Mouse (Mus musculus) A20 (cell line): ENCODE results near the gene Ctsl.

Source experiments
- DNase-seq: peaks from one replicate; pipeline ENCODE4 v3.0.0-alpha.2; 2011; ENCODE audit warnings: low read depth, low spot score

The Ctsl gene

GRCm38 (mm10) chr13:64370173-64370940 lies at the start of gene Ctsl:
Ctsl (minus strand) TSS chr13:64370890.
- peak; percentile 91 for DNase-seq

GRCm38 (mm10) chr13:64416955-64417601 lies 46.4 kb upstream of the Ctsl start:
- DNase-seq = no peak

GRCm38 (mm10) chr13:64415659-64416058 lies 45.0 kb upstream of the Ctsl start:
- no peak for DNase-seq

- no peak for DNase-seq
Measured at GRCm38 (mm10) chr13:64412752-64413257, 42.1 kb upstream of the Ctsl start.

- no peak for DNase-seq
Measured at GRCm38 (mm10) chr13:64411282-64411681, 40.6 kb upstream of the Ctsl start.

- DNase-seq = no peak
Measured at GRCm38 (mm10) chr13:64410604-64411003, 39.9 kb upstream of the Ctsl start.

GRCm38 (mm10) chr13:64407992-64408391 lies 37.3 kb upstream of the Ctsl start:
- DNase-seq = peak; percentile 66

- DNase-seq = no peak
Measured at GRCm38 (mm10) chr13:64405550-64405949, 34.9 kb upstream of the Ctsl start.

GRCm38 (mm10) chr13:64403519-64403918 lies 32.8 kb upstream of the Ctsl start:
- DNase-seq = no peak

- no peak for DNase-seq
Measured at GRCm38 (mm10) chr13:64402951-64403460, 32.3 kb upstream of the Ctsl start.

GRCm38 (mm10) chr13:64402504-64402949 lies 31.8 kb upstream of the Ctsl start:
- no peak for DNase-seq

GRCm38 (mm10) chr13:64402006-64402405 lies 31.3 kb upstream of the Ctsl start:
- DNase-seq = peak; percentile 11

- DNase-seq = no peak
Measured at GRCm38 (mm10) chr13:64400801-64401361, 30.2 kb upstream of the Ctsl start.

GRCm38 (mm10) chr13:64399906-64400305 lies 29.2 kb upstream of the Ctsl start:
- no peak for DNase-seq

- DNase-seq = no peak
Measured at GRCm38 (mm10) chr13:64398065-64398464, 27.4 kb upstream of the Ctsl start.

GRCm38 (mm10) chr13:64396979-64397378 lies 26.3 kb upstream of the Ctsl start:
- no peak for DNase-seq

- no peak for DNase-seq
Measured at GRCm38 (mm10) chr13:64388415-64388814, 17.7 kb upstream of the Ctsl start.

- no peak for DNase-seq
Measured at GRCm38 (mm10) chr13:64386048-64386447, 15.4 kb upstream of the Ctsl start.

GRCm38 (mm10) chr13:64384937-64385336 lies 14.2 kb upstream of the Ctsl start:
- DNase-seq = no peak

GRCm38 (mm10) chr13:64380251-64380650 lies 9.6 kb upstream of the Ctsl start:
- DNase-seq = no peak

- no peak for DNase-seq
Measured at GRCm38 (mm10) chr13:64378601-64379000, 7.9 kb upstream of the Ctsl start.

- DNase-seq = no peak
Measured at GRCm38 (mm10) chr13:64376472-64376871, 5.8 kb upstream of the Ctsl start.
